Mouse (Mus musculus) cortical plate, adult 2 months (tissue): ENCODE results near the gene Strn3.

Experiments
- CTCF ChIP-seq: fragments of 200-500 bp; IDR thresholded peaks from 2 replicates; pipeline ENCODE4 v1.5.1; 2011; ENCODE audit warnings: mild to moderate bottlenecking, control low read depth, low read length; ENCODE audit not compliant: insufficient read depth; ENCODE audit errors: extremely low read depth
- POLR2A ChIP-seq: fragments of 200-500 bp; IDR thresholded peaks from 2 replicates; pipeline ENCODE4 v1.6.1; 2011; ENCODE audit warnings: mild to moderate bottlenecking, low read length, control low read depth; ENCODE audit not compliant: insufficient read depth; ENCODE audit errors: extremely low read depth

DNA sequence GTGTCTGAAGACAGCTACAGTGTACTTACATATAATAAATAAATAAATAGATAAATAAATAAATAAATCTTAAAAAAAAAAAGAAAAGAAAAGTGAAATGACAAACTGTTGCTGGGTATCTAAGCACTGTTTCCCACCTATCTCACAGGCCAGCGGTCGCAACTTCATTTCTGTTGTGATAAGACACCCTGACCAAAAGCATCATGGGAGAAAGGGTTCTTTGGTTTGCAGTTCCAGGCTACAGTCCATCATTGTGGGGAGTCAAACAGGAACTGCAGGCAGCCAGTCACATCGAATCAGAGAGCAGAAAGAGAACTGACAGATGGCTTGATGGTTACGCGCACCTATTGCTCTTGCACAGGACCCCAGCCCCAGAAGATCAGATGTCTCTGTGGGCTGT lies 102.4 kb downstream of the Strn3 start:
- TF ChIP-seq CTCF (no peak), POLR2A (no peak)
